Mouse (Mus musculus) erythroid progenitor cell, adult 5-6 weeks (primary cell): Measurements from ENCODE around the gene Fndc11. TPM values are rescaled to one million over a fixed set of nuclear protein-coding genes. Genes with fewer than 3 reads are reported as not detected.

Experiments
- ATAC-seq: replicated peaks from 2 replicates; pipeline ENCODE4 v1.8.0; 2016; ENCODE audit warnings: moderate number of reproducible peaks, mild to moderate bottlenecking, moderate TSS enrichment, inconsistent platforms; ENCODE audit not compliant: poor library complexity, low FRiP score, severe bottlenecking
- total RNA-seq, 2 experiments: library from RNA; stranded (forward) in 1 of 2; stranded (reverse) in 1 of 2; fragments of 150-400 nt in 1 of 2; fragments of 186-747, 209-891 nt in 1 of 2; gene quantifications; 2 replicates each; pipeline versions ENCODE4 v1.2.3 to v1.2.4; 2015 to 2017; ENCODE audit warnings: low replicate concordance in 2 of 2

The Fndc11 gene
- total RNA-seq, 2 experiments from 2014 or later: 2.5 TPM; not detected in 1

DNA sequence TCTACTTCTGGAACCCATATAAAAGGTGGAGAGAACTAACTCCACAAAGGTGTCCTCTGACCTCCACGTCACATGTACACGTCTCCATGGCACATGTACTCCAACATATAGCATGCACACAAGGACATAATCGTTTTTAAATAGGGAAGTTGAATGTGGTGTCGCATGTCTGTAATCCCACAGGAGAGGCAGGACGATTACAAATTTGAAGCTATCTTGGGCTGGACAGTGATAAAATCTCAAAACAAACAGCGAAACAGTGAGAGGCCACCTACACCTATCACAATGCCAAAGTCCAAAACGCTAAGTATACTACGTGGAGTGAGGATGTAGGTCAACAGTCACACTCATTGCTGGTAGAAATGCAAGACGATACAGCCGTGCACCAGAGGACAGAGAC, 29.4 kb downstream of the Fndc11 start:
- no peak for ATAC-seq

- ATAC-seq: no peak
Measured at GRCm38 (mm10) chr2:181251841-181252240, 32.0 kb downstream of the Fndc11 start.

DNA sequence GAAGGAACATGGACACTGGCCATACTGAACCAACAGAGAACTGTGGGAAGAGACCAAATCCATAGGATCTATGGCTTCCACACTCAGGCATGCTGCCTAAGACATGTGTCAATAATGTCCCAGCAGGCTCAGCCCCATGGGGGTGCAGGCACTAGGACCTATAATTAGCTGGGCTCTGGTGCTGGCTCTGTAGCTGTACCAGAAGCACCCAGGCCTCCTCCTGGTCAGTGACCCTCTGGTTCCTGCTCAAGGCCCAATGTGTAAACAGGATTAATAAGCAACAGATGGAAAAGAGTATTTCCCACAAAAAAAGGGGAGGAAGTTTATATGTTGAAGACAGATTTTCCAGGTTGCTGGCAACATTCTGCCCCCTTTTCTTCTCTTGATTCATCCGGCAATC, 33.4 kb downstream of the Fndc11 start:
- no peak for ATAC-seq

GRCm38 (mm10) chr2:181266839-181267238, 47.0 kb downstream of the Fndc11 start:
- ATAC-seq: no peak

- no peak for ATAC-seq
Measured at GRCm38 (mm10) chr2:181272092-181272491, 52.3 kb downstream of the Fndc11 start.

Other genes starting within 250 kb of the Fndc11 start
- not detected in 2 replicates for gene Col20a1, start 233.5 kb upstream of the Fndc11 start, total RNA-seq (2015; ENCODE audit: low replicate concordance)
- under 0.01 and 0.39 TPM in 2 replicates for gene Col20a1, start 233.5 kb upstream of the Fndc11 start, total RNA-seq (2017; ENCODE audit: low replicate concordance)
- gene Chrna4, start 176.5 kb upstream of the Fndc11 start, total RNA-seq (2015; ENCODE audit: low replicate concordance): not detected in 2 replicates
- not detected in 2 replicates for gene Chrna4, start 176.5 kb upstream of the Fndc11 start, total RNA-seq (2017; ENCODE audit: low replicate concordance)
- gene Kcnq2, start 84.7 kb upstream of the Fndc11 start, total RNA-seq (2015; ENCODE audit: low replicate concordance): not detected in 2 replicates
- not detected in 2 replicates for gene Kcnq2, start 84.7 kb upstream of the Fndc11 start, total RNA-seq (2017; ENCODE audit: low replicate concordance)
- gene Eef1a2, start 63.0 kb upstream of the Fndc11 start, total RNA-seq (2015; ENCODE audit: low replicate concordance): not detected in 2 replicates
- not detected in 2 replicates for gene Eef1a2, start 63.0 kb upstream of the Fndc11 start, total RNA-seq (2017; ENCODE audit: low replicate concordance)
- 80.4 and 90.5 TPM in 2 replicates for gene Ppdpf, start 32.8 kb upstream of the Fndc11 start, total RNA-seq (2015; ENCODE audit: low replicate concordance)
- 24.1 and 26.0 TPM in 2 replicates for gene Ppdpf, start 32.8 kb upstream of the Fndc11 start, total RNA-seq (2017; ENCODE audit: low replicate concordance)
- gene Ptk6, start 17.2 kb upstream of the Fndc11 start, total RNA-seq (2015; ENCODE audit: low replicate concordance): not detected in 2 replicates
- not detected in 2 replicates for gene Ptk6, start 17.2 kb upstream of the Fndc11 start, total RNA-seq (2017; ENCODE audit: low replicate concordance)
- gene Srms, start 6.8 kb upstream of the Fndc11 start, total RNA-seq (2015; ENCODE audit: low replicate concordance): not detected in 2 replicates
- gene Srms, start 6.8 kb upstream of the Fndc11 start, total RNA-seq (2017; ENCODE audit: low replicate concordance): 0.77 TPM in 1 of 2 replicates, not detected in the other
- gene Helz2, start 22.0 kb downstream of the Fndc11 start, total RNA-seq (2015; ENCODE audit: low replicate concordance): 15.1 and 15.5 TPM in 2 replicates
- 10.1 and 15.4 TPM in 2 replicates for gene Helz2, start 22.0 kb downstream of the Fndc11 start, total RNA-seq (2017; ENCODE audit: low replicate concordance)
- gene Gmeb2, start 68.0 kb downstream of the Fndc11 start, total RNA-seq (2015; ENCODE audit: low replicate concordance): 33.1 and 57.3 TPM in 2 replicates
- gene Gmeb2, start 68.0 kb downstream of the Fndc11 start, total RNA-seq (2017; ENCODE audit: low replicate concordance): 29.0 and 55.1 TPM in 2 replicates
- gene Stmn3, start 94.5 kb downstream of the Fndc11 start, total RNA-seq (2015; ENCODE audit: low replicate concordance): not detected in 2 replicates
- gene Stmn3, start 94.5 kb downstream of the Fndc11 start, total RNA-seq (2017; ENCODE audit: low replicate concordance): not detected in 2 replicates
- 63.3 and 80.4 TPM in 2 replicates for gene Rtel1, start 99.7 kb downstream of the Fndc11 start, total RNA-seq (2015; ENCODE audit: low replicate concordance)
- 52.0 and 60.7 TPM in 2 replicates for gene Rtel1, start 99.7 kb downstream of the Fndc11 start, total RNA-seq (2017; ENCODE audit: low replicate concordance)
- 2.9 and 10.1 TPM in 2 replicates for gene Zgpat, start 144.9 kb downstream of the Fndc11 start, total RNA-seq (2015; ENCODE audit: low replicate concordance)
- gene Zgpat, start 144.9 kb downstream of the Fndc11 start, total RNA-seq (2017; ENCODE audit: low replicate concordance): 11.2 and 15.4 TPM in 2 replicates
- 5.4 and 14.3 TPM in 2 replicates for gene Arfrp1, start 145.4 kb downstream of the Fndc11 start, total RNA-seq (2015; ENCODE audit: low replicate concordance)
- gene Arfrp1, start 145.4 kb downstream of the Fndc11 start, total RNA-seq (2017; ENCODE audit: low replicate concordance): 9.0 and 10.8 TPM in 2 replicates
- gene Lime1, start 160.1 kb downstream of the Fndc11 start, total RNA-seq (2015; ENCODE audit: low replicate concordance): 4.6 and 37.5 TPM in 2 replicates
- gene Lime1, start 160.1 kb downstream of the Fndc11 start, total RNA-seq (2017; ENCODE audit: low replicate concordance): 11.7 and 13.2 TPM in 2 replicates
- 12.2 and 12.3 TPM in 2 replicates for gene Zbtb46, start 239.4 kb downstream of the Fndc11 start, total RNA-seq (2015; ENCODE audit: low replicate concordance)
- 7.5 and 15.5 TPM in 2 replicates for gene Zbtb46, start 239.4 kb downstream of the Fndc11 start, total RNA-seq (2017; ENCODE audit: low replicate concordance)